Mouse (Mus musculus) embryonic facial prominence, embryonic 15.5 days (tissue): ENCODE data around the gene Kri1. TPM values are rescaled to one million over a fixed set of nuclear protein-coding genes. Genes with fewer than 3 reads are reported as not detected.
A peak's percentile ranks its signal among the peaks of the same experiment; 100 is the strongest.
"Not testable (repeated sequence)": the region's sequence is repeated elsewhere in the genome, so short reads cannot be mapped to it uniquely, and the experiment has no call there.

Source experiments
- ATAC-seq: fragments of 200-750 bp; cut with Nextera tagmentation; 2 replicates; pipeline ENCODE4 v1.8.0; 2017; ENCODE audit warnings: low read depth, moderate TSS enrichment; ENCODE audit not compliant: insufficient number of reproducible peaks, low FRiP score, low TSS enrichment
- H3K27ac ChIP-seq: fragments of 300-500 bp; sonication (generic); replicated peaks from 2 replicates; pipeline ENCODE4 v1.5.1; 2015; ENCODE audit warnings: mild to moderate bottlenecking, inconsistent platforms
- H3K27me3 ChIP-seq: fragments of 300-500 bp; sonication (generic); 2 replicates; pipeline ENCODE4 v1.6.1; 2015; ENCODE audit warnings: inconsistent platforms
- H3K36me3 ChIP-seq: fragments of 300-500 bp; sonication (generic); 2 replicates; pipeline ENCODE4 v1.6.1; 2015; ENCODE audit warnings: mild to moderate bottlenecking, inconsistent platforms
- H3K4me1 ChIP-seq: fragments of 300-500 bp; sonication (generic); 2 replicates; pipeline ENCODE4 v1.6.1; 2015; ENCODE audit warnings: inconsistent platforms
- H3K4me2 ChIP-seq: fragments of 300-500 bp; sonication (generic); replicated peaks from 2 replicates; pipeline ENCODE4 v1.6.1; 2015; ENCODE audit warnings: mild to moderate bottlenecking, inconsistent platforms
- H3K4me3 ChIP-seq: fragments of 300-500 bp; sonication (generic); replicated peaks from 2 replicates; pipeline ENCODE4 v1.5.1; 2015; ENCODE audit warnings: mild to moderate bottlenecking, inconsistent platforms
- H3K9ac ChIP-seq: fragments of 300-500 bp; sonication (generic); 2 replicates; pipeline ENCODE4 v1.6.1; 2015; ENCODE audit warnings: inconsistent platforms
- H3K9me3 ChIP-seq: fragments of 300-500 bp; sonication (generic); replicated peaks from 2 replicates; pipeline ENCODE4 v1.6.1; 2016; ENCODE audit warnings: inconsistent platforms
- WGBS: fragments of 180-500 bp; shearing (Covaris S2); methylation state at CpG from one replicate; pipeline ENCODE4 v1.1.7; 2015; 5-methylcytosine and 5-hydroxymethylcytosine counted together
- polyA plus RNA-seq: library from polyadenylated mRNA; unstranded; fragments of >200 nt; fragmentation: Nextera tagmentation; extraction: Ambion mirVana; gene quantifications from 2 replicates; pipeline ENCODE4 v1.2.1, GENCODE M21; 2015

Gene Kri1
- polyA plus RNA-seq, 1 experiment from 2014 or later, result 18.2 TPM

GRCm38 (mm10) chr9:21225415-21225758 is 62.4 kb downstream of the Kri1 start:
- ATAC-seq, result no peak
- Histone ChIP-seq H3K4me3 (peak overlapping the region; percentile 33), H3K4me2 (peak overlapping the region; percentile 47), H3K36me3 (peaks cover 14% of the 10 kb centered on the region), H3K27me3 (no peaks in the 10 kb centered on the region), H3K9ac (no peak overlapping the region), H3K4me1 (peaks cover 25% of the 10 kb centered on the region), H3K9me3 (no peaks in the 10 kb centered on the region), H3K27ac (peak overlapping the region; percentile 61; the same call in 1 of the 2 replicates)
- 12% methylated on average over 7 of the region's 7 CpGs for WGBS

DNA sequence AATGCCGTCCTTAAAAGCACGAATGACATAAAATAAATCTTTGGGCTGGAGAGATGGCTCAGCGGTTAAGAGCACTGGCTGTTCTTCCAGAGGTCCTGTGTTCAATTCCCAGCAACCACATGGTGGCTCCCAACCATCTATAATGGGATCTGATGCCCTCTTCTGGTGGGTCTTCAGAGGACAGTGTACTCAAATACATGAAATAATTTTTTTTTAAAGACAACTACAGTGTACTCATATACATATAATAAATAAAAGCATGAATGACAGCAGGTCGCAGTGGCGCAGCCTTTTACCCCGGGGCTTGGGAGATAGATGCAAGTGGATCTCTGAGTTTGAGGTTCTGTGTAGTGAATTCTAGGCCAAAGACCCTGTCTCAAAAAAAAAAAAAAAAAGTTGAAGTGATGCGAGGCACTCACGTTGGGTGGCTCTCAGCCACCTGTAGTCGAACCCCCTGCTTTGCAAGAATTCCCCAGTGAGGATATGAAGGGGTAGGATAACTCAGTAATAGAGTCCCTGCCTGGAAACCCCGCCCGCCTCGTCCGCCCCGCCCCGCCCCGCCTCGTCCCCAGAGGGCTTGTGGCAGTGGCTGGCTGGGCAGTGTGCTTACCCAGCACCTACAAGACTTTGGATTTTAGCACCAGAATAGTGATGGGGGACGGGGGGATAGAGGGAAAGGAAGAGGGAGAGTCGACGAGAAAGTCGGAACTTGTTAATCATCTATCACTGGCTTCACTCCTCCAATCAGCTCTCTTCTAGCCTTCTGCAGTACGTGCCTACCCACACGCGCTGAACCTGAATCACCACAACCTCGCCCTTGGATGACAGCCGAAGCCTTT is 63.0 kb downstream of the Kri1 start:
- Histone ChIP-seq H3K9ac (no peak overlapping the region), H3K4me3 (peak overlapping the region; percentile 33), H3K4me1 (peaks cover 25% of the 10 kb centered on the region), H3K27me3 (no peaks in the 10 kb centered on the region), H3K4me2 (peak overlapping the region; percentile 47), H3K27ac (peak overlapping the region; percentile 61), H3K36me3 (peaks cover 8% of the 10 kb centered on the region; the same call in 1 of the 2 replicates), H3K9me3 (no peaks in the 10 kb centered on the region)
- ATAC-seq, result no peak; the same call in 1 of the 2 replicates
- WGBS, result 20% methylated on average over 26 of the region's 26 CpGs

GRCm38 (mm10) chr9:21223906-21224305 is 63.9 kb downstream of the Kri1 start:
- 90% methylated on average over 6 of the region's 6 CpGs for WGBS
- Histone ChIP-seq H3K4me1 (peaks cover 25% of the 10 kb centered on the region), H3K4me3 (no peak overlapping the region), H3K9ac (no peak overlapping the region), H3K4me2 (no peak overlapping the region), H3K27me3 (no peaks in the 10 kb centered on the region), H3K36me3 (no peaks in the 10 kb centered on the region), H3K27ac (no peak overlapping the region), H3K9me3 (no peaks in the 10 kb centered on the region)
- no peak for ATAC-seq

GRCm38 (mm10) chr9:21223490-21223889 is 64.3 kb downstream of the Kri1 start:
- 100% methylated on average over 2 of the region's 2 CpGs for WGBS
- H3K27me3 ChIP-seq, H3K27ac ChIP-seq, H3K4me2 ChIP-seq, H3K36me3 ChIP-seq, H3K9ac ChIP-seq, H3K9me3 ChIP-seq, ATAC-seq, H3K4me3 ChIP-seq: not testable (repeated sequence)
- peaks cover 25% of the 10 kb centered on the region for H3K4me1 ChIP-seq

Other genes with a start within 250 kb of the Kri1 start
- gene Zglp1, start 220.9 kb downstream of the Kri1 start, polyA plus RNA-seq, result 0.39 and 1.5 TPM in 2 replicates
- gene Gm49373, start 214.9 kb downstream of the Kri1 start, polyA plus RNA-seq, result 0.72 and 1.0 TPM in 2 replicates
- 61.0 and 65.4 TPM in 2 replicates for gene Fdx1l, start 214.4 kb downstream of the Kri1 start, polyA plus RNA-seq
- gene Gm38431, start 196.0 kb downstream of the Kri1 start, polyA plus RNA-seq, result 1.6 and 2.9 TPM in 2 replicates
- 55.4 and 65.8 TPM in 2 replicates for gene Raver1, start 196.0 kb downstream of the Kri1 start, polyA plus RNA-seq
- 13.9 and 16.0 TPM in 2 replicates for gene Tyk2, start 156.7 kb downstream of the Kri1 start, polyA plus RNA-seq
- 296 and 300 TPM in 2 replicates for gene Cdc37, start 138.0 kb downstream of the Kri1 start, polyA plus RNA-seq
- 7.5 and 9.4 TPM in 2 replicates for gene Pde4a, start 122.3 kb downstream of the Kri1 start, polyA plus RNA-seq
- 73.2 and 76.4 TPM in 2 replicates for gene Keap1, start 48.6 kb downstream of the Kri1 start, polyA plus RNA-seq
- 4.5 and 5.0 TPM in 2 replicates for gene S1pr5, start 39.5 kb downstream of the Kri1 start, polyA plus RNA-seq
- 40.5 and 44.8 TPM in 2 replicates for gene Atg4d, start 22.7 kb downstream of the Kri1 start, polyA plus RNA-seq
- gene Cdkn2d, start 3.4 kb upstream of the Kri1 start, polyA plus RNA-seq, result 57.8 and 63.0 TPM in 2 replicates
- gene Ap1m2, start 24.4 kb upstream of the Kri1 start, polyA plus RNA-seq, result 38.1 and 46.9 TPM in 2 replicates
- gene Slc44a2, start 32.7 kb upstream of the Kri1 start, polyA plus RNA-seq, result 133 and 143 TPM in 2 replicates
- gene Ilf3, start 79.9 kb upstream of the Kri1 start, polyA plus RNA-seq, result 179 and 180 TPM in 2 replicates
- 47.5 and 48.6 TPM in 2 replicates for gene Qtrt1, start 123.9 kb upstream of the Kri1 start, polyA plus RNA-seq
- gene Dnm2, start 136.9 kb upstream of the Kri1 start, polyA plus RNA-seq, result 79.7 and 85.9 TPM in 2 replicates
- gene Tmed1, start 222.3 kb upstream of the Kri1 start, polyA plus RNA-seq, result 113 and 123 TPM in 2 replicates
- 5.1 and 6.9 TPM in 2 replicates for gene AB124611, start 238.2 kb upstream of the Kri1 start, polyA plus RNA-seq